Mouse (Mus musculus) erythroblast, embryonic 14.5 days (primary cell): ENCODE results near the gene Uxt.

Experiments
- GATA1 ChIP-seq: IDR thresholded peaks from 2 replicates; pipeline ENCODE4 v1.6.1; 2012; ENCODE audit warnings: low read length, inconsistent platforms, mixed read lengths
- TAL1 ChIP-seq: IDR thresholded peaks from 3 replicates; pipeline ENCODE4 v1.6.1; 2012; ENCODE audit warnings: low read length, inconsistent platforms, mixed read lengths

- no peak for TF ChIP-seq GATA1
- no peak for TF ChIP-seq TAL1
These were observed 48.1 kb downstream of the Uxt start for GRCm38 (mm10) chrX:20913726-20914125.
